Mouse (Mus musculus): ENCODE results near the gene Rgl1.

Rgl1 gene

GRCm38 (mm10) chr1:152578108-152578721 is 187.9 kb downstream of the Rgl1 start:
- no peak for DNase-seq

DNA sequence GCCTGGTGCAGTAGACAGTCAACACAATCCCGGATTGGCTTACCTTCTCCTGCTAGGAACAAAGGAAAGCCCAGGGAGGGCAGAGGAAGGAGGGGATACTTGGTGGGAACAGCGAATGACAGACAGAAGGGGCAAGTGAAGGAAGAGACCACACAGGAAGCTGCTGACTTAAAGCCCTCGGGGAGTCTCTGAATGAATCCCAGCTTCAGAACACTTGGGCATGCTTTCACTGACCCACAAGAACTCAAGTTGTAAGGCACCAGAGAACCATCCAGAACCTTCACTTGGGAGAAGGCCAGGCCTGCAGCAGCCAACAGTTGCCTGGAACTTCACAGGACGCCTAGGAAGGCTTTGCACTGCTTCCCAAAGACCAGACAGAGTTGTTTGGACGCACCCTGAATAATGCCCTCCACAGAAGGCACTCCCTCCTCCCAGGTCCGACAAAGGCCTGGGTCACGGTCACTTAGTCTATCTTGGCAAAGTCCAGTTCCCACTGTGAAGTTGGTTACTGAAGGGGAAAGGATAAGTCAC is 189.5 kb downstream of the Rgl1 start:
- DNase-seq = no peak

- no peak for DNase-seq
These were observed 191.1 kb downstream of the Rgl1 start for GRCm38 (mm10) chr1:152575096-152575495.

GRCm38 (mm10) chr1:152573470-152574059 is 192.6 kb downstream of the Rgl1 start:
- DNase-seq = no peak

GRCm38 (mm10) chr1:152572755-152573469 is 193.2 kb downstream of the Rgl1 start:
- no peak for DNase-seq

DNA sequence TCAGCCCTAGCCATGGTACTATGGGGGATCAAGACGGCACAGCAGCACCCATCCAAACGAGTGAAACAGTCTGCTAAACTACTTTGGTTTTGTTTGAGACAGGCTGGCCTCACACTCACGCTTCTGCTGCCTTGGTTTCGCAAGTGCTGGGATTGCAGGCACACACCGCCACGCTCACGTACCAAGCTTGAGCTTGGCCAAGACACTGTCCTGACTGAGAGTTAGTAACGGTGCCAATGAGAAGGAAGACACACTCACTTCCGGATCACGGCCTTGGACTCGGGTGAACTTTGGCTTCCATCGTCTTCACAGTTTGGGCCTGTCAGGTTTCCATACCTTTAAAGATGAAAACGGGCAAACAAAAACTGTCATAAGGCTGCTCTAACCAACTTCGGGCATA is 194.8 kb downstream of the Rgl1 start:
- no peak for DNase-seq

- no peak for DNase-seq
These were observed 195.5 kb downstream of the Rgl1 start for GRCm38 (mm10) chr1:152570681-152571080.

GRCm38 (mm10) chr1:152563282-152563681 is 202.9 kb downstream of the Rgl1 start:
- DNase-seq = no peak

- no peak for DNase-seq
These were observed 203.3 kb downstream of the Rgl1 start for GRCm38 (mm10) chr1:152562877-152563276.

- no peak for DNase-seq
These were observed 205.7 kb downstream of the Rgl1 start for GRCm38 (mm10) chr1:152560477-152560876.

- no peak for DNase-seq
These were observed 209.4 kb downstream of the Rgl1 start for GRCm38 (mm10) chr1:152556576-152557281.

GRCm38 (mm10) chr1:152555944-152556573 is 210.1 kb downstream of the Rgl1 start:
- DNase-seq = peak in 1 of 2 experiments; percentile 21

DNA sequence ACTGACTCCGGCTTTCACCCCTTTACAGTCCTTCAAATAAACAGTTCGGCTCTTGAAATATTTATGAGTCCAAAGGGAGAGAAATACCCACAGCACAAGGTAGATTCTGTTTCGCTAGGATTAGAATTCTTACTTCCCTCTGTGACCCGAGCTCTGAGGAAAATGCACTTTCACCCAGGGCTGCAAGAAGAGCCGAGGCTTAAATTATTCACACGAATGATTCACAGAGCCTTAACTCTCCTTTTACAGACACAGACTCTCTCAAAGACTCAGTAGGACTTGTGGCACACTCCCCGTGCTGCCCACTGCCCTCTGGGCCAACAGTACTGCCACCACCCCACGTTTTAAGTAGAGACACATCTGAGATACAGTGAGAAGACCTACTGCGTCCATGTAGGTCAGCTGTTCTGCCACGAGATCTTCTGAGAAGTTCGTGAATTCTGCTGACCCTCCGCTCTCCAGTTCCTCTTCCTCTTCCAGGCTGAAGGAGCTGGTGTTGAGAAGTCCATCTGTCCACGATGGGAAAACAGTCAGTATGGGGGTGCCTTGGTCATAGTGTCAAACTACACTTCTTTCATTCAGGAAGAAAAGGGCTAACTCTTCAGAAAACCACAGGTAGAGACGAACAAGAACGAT is 212.1 kb downstream of the Rgl1 start:
- DNase-seq = no peak

- DNase-seq = no peak
These were observed 215.2 kb downstream of the Rgl1 start for GRCm38 (mm10) chr1:152550973-152551372.

- no peak for DNase-seq
These were observed 215.6 kb downstream of the Rgl1 start for GRCm38 (mm10) chr1:152550544-152550943.

- no peak for DNase-seq
These were observed 217.0 kb downstream of the Rgl1 start for GRCm38 (mm10) chr1:152549061-152549738.

DNA sequence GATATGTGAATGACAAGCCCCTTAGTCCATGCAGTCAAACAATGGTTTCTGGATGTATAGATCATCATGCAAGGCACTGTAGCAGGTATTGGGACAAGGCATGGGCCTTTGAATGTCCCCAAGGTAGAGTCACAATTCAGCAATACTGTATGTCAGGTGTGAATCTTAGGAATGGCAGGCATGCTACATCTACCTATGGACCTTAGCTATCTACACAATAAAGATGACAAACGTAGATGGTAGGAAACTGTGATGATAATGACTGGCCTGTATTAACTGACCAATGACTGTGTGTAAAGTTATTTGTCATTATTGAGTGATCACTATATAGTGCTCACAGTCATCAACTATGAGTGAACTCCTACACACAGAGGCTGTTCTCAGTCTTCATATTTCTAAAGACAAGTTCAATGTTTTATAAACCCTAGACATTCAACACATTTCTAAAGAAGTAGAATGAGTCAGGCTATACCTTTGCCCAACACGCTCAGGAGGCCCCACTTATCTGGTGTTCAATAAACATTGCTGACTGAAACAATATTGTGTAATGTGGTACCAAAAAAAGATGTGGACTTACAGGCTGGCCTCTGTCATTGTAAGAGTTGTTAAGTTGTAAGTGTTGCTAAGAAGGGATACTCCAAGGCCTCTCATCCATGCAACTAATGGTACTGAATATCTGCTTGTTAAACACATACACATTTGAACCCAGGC is 222.5 kb downstream of the Rgl1 start:
- DNase-seq = no peak

DNA sequence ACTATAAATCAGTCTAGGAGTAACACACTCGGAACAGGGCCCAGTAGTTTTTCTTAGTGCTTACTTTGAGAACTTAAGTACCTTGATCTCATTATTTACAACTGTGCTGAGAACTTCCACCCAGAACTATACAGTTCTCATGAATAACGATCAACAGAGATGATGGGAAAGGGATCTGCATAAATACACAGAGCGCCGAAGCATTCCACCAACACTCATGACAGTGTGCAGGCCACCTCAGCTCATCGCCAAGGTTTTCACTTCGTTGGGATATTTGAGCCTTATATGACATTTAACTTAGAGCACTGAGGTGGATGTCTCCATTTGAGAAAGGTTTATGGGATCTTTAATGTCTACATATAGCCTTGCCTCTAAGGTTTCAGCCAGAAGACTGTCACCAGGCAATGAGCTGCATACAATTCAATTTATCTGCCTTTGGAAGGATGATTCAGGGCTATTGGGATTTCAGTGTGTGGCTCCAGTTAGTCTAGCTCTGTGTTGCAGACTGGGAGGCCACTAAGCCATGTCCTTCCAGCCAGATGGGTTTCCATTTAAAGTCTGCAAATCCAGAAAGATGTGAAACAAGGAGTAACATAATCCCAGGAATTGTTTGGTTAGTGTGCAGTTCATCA is 223.3 kb downstream of the Rgl1 start:
- DNase-seq = no peak

- no peak for DNase-seq
These were observed 225.8 kb downstream of the Rgl1 start for GRCm38 (mm10) chr1:152540304-152540887.

DNA sequence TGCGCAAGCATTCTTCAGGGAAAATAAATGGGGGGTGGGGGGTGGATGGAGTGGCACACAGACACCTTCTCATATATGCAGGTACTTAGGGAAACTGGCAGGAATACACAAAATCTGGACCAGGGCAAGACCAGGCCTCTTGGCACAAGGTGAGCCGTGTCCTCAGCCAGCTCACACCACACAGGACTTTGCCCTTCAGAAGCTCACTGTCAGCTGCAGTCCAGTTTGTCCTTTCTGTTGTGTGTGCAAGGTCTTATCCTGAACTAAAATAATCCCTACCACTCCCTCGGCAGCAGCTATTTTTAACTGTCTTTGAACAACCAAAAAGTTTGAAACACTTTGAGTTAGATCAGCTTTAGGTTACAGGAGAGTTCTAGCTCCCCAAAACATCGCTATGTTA is 227.3 kb downstream of the Rgl1 start:
- no peak for DNase-seq

Measured in thymus, adult 18-20 months (tissue).